Mouse (Mus musculus) cortical plate, adult 2 months (tissue): ENCODE measurements around the gene Clcnka.

Experiments
- CTCF ChIP-seq: fragments of 200-500 bp; IDR thresholded peaks from 2 replicates; pipeline ENCODE4 v1.5.1; 2011; ENCODE audit warnings: mild to moderate bottlenecking, control low read depth, low read length; ENCODE audit not compliant: insufficient read depth; ENCODE audit errors: extremely low read depth
- POLR2A ChIP-seq: fragments of 200-500 bp; IDR thresholded peaks from 2 replicates; pipeline ENCODE4 v1.6.1; 2011; ENCODE audit warnings: mild to moderate bottlenecking, low read length, control low read depth; ENCODE audit not compliant: insufficient read depth; ENCODE audit errors: extremely low read depth

DNA sequence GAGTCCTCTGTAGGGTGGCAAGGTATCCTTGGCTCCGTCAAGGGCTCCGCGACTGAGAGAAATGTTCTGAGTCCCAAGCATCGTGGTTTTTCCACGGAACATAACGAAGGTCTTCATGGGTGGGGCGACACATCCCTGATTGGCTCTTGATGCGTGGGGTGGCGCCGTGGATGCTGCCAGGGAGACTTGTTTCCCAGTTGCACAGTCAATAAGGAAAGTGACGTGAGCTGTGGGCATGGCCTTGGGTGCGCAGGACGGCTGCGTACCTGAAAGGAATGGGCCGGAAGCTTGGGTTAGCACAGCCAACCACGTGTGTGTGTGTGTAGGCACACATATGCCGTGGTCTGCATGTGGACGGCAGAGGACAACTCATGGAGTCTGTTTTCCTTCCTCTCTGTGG lies 34.7 kb upstream of the Clcnka start:
- no peak for TF ChIP-seq POLR2A
- no peak for TF ChIP-seq CTCF
